Mouse (Mus musculus): ENCODE measurements at regions not wholly inside any gene's neighbourhood (a gene's known extent, or its start where the extent isn't known, plus 50 kb on each side); places are given as distances from the start of the nearest gene placed in this dataset.

DNA sequence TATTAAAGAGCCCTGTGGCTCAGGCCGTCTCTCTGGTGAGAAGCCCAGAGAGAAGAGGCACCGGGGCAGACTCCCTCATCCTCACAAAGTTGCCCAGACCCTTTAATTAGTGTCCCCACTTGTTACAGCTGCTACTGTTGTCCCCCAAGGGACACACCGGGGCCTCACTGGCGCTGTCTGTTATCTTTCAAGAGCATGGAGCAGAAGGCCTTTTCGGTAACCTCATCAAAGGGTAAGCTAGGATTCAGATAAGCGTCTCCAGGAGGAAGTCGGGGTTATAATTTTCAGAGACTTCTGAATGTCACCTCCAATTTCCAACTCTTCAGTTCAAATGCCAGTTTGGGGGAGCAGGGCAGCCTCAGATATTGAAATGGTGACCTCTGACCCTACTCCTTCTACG is 135.3 kb downstream of the Gm4791 start:
- DNase-seq = no peak

DNA sequence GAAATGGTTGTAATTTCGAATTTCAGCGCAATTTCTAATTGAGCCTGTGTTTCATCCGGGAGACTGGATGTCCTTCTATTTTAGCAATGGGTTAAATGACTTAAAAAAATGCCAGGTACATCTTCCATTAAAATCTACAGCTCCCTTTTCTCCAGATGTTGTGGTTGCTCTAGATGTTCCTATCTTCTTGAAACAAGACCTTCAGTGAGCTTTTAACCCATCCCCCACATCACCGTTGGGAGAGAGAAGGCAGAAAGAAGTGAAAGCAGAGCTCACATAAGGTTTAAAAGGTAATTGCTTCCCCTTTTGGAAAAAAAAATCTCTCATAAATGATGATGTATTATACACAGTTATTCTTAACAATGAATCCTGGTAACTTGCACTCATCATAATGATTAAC is 135.9 kb downstream of the Gm4791 start:
- DNase-seq = no peak

DNA sequence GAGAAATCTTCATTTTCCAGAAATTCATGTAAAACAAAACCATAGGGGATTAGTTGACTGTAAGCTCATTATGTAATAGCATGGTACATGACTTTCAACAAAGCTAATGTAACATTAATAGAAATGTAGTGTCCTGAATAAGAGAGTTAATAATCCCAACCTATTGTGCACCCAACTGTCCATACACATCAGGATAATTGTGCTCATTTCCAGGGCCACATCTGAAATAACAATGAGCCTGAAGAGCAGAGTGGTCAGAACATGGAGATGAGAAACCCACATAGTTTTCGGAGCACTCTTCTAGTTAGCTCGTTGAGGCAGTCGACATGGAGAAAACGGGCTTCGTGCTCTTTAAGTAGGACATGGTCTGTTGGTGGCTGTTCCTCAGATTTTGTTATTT is 138.1 kb downstream of the Gm4791 start:
- no peak for DNase-seq

DNA sequence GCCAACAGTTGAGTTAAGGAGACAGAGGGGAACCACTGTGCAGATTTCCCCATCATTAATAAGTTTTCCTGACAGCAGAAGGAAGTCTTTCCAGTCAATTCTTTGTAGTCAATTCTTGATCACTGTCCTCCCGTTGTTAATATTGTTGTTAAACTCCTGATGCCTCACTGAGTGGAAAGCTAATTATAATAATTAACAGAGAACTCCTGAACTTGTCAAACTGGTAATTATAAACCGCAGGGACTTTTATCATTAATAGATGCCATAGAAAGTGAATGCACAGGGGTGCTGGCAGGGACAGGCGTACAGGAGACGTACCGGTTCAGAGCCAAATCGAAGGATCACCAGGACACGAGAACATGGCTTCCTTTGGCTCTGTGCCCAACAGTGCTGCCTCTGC is 154.9 kb downstream of the Gm4791 start:
- DNase-seq = no peak

DNA sequence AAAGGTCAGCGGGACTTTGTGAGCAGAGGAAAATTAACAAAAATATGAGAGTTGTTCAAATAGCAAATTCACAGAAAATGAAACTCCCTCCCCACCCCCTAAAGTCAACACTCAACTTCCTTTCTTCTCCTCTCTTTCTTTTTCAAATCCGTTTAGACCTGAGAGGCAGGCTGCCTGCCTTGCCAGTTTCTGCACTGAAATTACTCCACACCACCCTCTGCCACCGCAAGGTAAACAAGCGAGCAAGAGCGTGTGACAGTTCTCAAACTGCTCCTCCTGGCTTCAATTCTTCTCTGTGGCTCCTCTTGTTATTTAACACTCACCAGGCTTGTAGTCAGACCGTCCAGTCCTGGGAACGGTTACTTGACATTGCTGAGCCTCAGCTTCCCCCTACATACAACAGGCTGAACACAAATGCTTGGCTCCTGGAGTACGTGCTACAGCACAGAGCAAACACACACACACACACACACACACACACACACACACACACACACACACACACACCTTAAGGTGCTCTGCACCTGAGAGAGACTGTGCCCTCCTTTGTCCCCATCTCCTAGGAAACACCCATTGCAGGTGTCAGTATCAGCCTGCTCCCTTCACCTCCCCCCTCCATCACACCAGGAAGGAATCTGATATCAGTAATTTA is 167.1 kb downstream of the Gm4791 start:
- no peak for DNase-seq

DNA sequence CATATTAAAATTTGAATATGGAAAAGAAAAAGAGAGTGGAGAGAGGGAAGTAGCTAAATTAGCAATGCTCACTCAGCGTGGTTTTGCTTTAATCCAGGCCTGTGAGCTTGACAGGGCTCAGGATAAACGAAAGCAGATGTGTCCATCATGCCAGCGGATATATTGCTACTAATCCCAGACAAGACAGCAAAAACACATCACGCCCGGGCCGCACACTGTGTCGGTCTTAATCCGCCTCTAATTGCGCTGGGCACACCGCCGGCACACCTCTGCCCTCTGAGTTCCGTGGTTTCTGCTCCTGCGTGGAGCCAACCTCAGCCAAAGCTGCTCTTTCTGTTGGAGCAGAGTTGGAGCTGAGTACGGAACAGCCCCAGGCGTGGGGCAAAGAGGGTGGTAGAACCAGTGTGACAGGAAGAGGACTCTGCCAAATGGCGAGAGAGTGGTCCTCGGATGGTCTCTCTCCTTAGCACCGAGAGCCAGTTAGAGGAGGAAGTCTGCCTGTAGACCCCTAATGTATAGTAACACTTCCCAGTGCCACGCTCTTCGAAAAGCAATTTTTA is 169.2 kb downstream of the Gm4791 start:
- DNase-seq = no peak

DNA sequence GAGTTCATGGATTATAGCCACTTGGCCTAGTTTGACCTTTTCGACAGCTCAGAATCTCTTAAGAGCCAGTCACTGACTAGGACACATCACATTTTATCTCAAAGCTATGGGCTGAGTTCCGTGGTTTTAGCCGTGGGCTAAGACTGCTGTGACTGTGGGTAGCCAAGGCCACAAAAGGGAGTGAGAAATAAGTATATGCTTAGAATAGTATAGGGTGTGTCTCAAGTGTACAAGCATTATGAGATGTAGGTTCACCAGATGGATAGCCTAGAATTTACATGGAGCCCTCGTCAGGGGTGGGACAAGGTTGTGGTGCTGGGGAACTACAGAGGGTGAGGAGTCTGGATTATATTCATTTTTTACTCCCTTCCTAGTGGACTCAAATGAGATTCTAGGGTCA is 177.5 kb downstream of the Gm4791 start:
- DNase-seq = no peak

DNA sequence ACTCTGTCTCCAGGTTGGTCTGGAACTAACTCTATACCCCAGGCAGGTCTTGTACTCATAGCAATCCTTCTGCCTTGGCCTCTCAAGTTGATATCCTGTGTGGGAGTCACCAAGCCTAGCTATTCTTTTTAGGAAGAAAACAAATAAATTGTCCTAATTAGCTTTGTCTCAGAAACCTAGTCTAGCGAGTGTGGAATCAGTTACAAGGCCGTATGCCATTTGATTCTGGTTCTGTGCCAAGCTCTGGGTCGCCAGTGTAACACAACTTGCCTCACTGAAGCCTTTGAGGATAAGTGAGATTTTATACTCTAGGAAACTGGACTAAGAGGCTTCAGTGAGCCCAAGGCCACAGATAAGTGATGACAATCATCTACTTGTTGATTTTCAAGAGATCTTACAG is 219.6 kb downstream of the Gm4791 start:
- DNase-seq = no peak

DNA sequence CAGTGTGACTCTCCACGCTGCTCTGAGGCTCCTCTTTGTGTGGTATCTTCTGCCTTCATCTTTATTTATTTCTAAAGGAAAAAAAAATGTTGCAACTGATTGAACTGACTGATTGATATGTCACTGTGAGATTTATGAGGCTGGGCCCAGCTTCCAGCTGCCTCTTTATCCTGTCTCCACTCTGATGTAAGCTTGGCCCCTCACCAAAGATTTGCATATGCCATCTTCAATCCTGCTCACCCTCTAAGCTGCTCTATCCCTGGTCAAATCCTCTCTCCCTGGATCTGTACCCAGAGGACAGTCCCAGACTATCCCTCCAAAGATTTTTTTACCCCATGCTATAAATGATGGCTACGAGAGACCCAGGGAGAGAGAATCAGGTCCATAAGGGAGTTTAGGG is 225.0 kb downstream of the Gm4791 start:
- no peak for DNase-seq

DNA sequence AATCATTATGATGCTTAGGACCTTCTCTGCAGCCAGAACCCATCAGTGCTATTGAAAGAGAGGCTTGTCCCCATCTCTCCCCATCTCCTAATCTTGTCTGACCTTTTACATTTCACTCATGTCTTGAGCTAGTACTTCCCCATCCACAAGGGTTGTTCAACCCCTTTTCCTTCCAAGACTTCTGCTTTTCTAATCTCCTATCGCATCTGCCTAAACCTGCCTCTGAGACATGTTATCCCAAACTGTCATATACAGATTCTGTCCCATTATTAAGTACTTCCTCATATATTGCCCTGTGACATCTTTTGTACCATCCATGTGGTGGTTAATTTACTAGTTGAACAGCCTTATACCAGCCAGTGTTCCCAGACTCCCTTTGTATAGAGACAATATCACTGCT is 225.7 kb downstream of the Gm4791 start:
- DNase-seq = no peak

DNA sequence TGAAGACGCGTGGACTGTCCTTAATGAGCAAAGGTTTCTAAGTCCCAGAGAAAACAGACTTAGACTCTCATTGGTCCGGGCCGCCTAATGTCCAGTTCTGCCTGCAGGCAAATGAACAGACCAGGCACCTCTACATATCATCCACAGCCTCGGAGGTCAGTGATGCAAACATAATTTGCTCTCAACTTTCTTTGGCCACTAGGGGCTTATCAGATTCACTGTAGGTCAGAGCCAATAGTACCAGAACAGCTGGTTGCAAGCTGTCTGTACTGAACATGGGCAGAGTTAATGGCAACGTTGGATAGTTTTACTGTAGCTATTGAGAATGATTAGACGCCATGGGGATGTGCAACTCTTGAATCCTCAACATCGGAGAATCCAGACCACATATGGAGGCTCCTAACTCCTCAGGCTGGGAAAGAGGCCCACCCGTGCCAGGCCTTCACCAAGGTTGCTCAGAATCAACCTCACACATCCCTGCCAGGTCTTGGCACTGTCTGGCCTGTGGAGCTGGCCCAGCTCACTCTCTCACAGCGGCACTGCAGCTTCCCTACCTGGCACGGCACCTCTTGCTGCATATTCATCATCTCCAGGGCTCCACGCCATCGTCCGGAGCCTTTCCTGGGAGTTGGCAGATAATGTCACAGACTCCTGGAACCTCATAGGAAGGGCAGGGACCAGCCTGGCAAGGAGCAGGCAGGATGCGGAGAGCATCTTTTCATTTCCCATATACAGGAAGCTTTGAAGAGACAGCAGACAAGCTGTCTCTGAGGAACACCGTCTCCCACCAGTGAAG is 228.1 kb downstream of the Gm4791 start:
- DNase-seq = peak; percentile 11 to 25

DNA sequence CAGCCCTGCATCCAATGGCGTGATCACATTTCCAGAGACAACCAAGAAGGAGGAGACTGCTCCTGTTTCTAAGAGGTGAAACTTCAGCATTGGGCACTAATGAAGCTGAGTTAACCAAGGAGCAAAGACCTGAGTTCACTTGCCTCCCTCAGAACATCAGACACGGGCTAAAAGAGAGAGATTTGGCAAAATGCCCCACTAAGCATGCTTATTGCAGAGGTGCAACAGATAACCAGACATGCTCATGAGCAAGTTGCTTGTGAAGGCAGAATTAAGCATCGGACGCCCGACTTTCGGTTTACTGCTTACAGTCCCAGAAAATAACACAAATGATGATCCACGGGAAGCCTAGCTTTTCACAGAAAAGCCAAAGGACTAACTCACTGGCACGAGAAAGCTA is 228.8 kb downstream of the Gm4791 start:
- no peak for DNase-seq

DNA sequence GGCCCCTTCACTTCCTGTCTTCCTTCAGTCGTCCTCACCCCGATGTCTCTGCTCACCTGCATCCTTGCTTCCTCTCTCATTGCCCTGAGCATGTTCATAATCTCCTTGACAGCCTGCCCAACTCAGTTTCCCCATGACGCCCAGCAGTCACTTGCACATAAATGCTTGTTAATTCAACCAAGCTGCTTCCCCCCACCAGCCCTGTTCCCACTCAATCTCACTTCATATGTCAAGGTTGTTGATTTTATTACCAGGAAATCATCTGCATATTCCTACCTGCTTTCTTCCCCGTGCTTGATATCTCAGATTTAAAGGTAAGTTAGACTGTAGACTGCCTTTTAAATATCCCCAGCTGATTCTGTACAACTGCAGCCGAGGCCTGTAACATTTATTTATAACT is 230.2 kb downstream of the Gm4791 start:
- no peak for DNase-seq

DNA sequence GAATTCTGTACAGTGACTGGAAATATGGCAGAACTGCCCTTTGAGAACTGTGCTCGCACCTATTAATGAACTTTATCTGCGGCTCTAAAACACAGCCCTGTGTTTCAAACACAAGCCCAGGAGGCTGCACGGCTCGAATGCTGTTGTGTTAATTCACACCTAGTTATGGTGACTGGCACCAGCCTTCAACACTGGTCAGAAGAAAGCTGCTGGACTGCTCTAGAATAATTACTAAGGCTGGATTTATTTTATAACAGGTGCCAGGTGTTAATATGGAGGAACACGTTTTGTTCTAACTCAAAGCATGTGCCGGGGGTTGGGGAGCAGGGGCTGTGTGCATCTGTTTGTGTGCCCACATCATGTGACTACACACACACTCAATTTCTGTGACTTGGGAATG is 230.8 kb downstream of the Gm4791 start:
- no peak for DNase-seq

DNA sequence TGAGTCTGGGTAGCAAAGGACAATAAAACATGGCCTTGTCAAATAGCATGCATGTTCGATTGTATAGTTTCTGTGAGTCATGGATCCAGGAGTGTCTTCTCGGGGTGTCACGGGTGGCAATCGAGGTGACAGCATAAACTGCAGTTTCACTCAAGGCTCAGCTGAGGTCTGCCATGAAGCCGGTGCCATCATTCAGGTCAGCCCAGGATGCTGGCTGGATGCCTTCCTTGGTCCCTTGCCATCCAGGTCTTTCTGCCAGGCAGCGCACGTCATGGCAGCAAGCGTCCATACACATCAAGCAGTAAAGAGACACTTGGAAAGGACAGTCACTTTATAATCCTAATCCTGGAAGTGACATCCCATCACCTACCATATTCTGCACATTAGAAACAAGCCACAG is 242.4 kb downstream of the Gm4791 start:
- no peak for DNase-seq

DNA sequence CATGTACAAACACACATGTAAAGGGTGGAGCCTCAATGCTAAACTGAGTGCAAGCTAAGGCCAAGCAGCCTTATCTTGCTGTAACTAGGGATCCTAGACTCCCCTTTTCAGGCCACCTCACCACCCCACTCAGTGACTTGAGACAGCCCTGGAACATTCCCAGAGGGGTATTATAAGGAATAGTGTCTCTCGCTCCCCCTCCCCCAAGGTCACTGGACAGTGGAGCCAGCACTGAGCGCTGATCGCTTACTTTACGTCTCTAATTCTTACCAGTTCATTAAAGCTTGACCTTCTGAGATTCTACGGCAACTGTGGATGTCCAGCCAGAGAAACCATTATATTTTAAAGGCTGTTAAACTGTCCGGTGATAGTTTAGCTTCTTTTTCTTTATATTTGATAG is 243.5 kb downstream of the Gm4791 start:
- no peak for DNase-seq

DNA sequence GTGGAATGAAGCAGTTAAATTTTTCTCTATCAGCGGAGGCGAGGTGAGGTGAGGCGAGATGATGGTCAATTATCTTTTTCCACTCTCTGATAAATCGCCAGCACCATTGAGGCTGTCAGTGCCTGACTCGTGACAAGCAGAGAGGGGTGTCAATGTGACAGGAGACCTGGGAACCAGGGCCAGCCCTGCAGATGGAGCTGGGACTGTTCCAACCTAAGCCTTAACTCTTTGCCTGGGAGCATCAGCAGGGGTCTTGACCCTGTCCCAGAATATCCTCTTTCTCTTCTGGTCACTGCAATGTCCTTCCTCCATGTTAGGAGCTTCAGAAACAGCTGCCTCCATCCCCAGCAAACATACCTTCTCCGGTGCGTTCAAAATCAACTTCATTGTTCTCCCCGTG is 244.0 kb downstream of the Gm4791 start:
- no peak for DNase-seq

DNA sequence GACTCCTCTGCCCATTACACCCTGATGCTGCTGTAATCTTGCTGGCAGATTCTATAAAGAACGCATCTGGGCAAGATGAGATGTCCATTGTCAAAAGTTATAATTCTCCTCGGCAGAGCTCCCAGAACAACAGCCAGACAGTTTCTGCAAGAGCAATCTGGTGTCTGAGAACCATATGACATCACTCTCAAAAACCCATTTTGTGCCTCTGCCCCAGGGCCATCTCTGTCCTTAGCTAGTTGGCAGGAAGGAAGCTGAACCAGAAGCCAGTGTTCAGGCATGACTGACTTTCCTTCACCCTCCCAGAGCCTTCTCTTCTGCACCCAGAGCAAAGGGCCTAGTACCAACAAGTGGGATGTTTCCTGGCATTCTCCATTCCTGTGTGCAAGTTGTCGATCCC is 250.5 kb downstream of the Gm4791 start:
- no peak for DNase-seq

DNA sequence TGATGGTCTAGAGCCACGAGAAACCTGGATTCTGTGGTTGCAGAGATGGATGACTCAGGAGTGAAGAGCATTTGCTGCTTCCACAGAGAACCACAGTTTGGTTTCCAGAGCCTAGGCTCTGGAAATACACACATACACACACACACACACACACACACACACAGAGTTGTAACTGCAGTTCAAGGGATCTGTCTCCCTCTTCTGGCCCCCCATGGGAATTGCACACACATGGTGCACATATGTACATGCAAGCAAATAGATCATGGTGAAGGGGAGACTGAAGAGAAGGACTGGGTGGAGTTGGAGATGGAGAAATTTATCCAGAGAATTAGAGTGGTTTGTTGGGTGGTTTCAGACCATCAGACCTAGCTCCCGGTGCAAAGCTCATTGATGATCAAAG is 252.6 kb downstream of the Gm4791 start:
- no peak for DNase-seq

DNA sequence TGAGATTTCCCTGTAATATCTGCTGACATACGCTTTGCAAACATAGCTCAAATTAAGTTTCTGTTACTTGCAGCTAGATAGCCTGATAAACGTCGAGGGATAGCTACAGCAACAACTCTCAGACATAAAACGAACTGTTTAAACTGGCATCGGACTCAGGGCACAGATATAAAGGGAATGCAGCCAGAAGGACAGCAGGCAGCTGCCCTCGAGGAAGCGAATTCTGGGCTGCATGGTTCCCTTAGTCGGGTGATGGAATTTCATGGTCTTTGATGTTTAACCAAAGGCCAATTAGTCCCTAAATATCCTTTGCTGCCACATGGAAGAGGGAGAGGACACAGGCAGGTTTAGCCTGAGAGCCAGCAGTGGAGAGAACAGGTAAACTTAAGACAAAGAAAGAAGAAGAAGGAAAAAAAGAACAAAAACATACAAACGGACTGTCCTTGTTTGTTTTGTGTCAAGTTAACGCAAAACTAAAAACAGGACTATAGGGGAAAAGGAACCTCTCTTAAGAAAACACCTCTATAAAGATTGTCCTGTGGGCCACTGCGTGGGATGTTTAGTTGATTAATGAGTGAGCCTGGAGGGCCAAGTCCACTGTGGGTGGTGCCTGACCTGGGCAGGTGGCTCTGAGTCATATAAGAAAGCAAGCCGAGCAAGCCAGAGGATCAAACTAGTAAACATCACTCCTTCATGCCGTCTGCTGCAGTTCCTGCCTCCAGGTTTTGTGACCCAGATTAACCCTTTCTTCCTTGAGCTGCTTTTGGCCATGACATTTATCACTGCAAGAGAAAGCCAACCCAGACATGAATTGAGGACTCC is 255.5 kb downstream of the Gm4791 start:
- DNase-seq = no peak

DNA sequence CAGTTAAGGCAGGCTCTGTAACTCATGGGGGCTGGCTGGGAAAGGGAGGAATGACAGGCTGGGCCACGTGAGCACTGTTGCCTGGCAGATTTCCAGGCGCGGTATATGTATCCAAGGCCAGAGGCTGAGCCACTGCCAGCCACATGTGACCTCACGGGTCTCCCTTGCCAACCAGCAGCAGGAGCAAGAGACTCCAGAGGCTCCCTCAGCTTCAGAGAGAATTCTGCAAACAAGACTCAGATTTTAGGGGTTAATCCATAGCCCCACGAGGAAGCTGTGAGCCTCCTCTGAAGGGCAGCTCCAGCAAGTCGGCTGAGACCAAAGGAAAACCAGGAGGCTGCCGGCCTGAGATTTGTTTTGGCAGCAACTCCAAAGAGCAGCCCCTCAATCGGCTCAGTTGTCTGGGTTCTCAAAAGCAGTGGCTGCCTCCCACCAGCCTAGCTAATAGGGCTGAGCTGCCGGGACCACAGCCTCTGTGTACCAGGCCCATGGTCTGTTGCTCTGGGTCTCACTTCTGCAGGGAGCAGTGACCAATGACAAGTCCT is 264.0 kb upstream of the Cadm1 start:
- no peak for DNase-seq

DNA sequence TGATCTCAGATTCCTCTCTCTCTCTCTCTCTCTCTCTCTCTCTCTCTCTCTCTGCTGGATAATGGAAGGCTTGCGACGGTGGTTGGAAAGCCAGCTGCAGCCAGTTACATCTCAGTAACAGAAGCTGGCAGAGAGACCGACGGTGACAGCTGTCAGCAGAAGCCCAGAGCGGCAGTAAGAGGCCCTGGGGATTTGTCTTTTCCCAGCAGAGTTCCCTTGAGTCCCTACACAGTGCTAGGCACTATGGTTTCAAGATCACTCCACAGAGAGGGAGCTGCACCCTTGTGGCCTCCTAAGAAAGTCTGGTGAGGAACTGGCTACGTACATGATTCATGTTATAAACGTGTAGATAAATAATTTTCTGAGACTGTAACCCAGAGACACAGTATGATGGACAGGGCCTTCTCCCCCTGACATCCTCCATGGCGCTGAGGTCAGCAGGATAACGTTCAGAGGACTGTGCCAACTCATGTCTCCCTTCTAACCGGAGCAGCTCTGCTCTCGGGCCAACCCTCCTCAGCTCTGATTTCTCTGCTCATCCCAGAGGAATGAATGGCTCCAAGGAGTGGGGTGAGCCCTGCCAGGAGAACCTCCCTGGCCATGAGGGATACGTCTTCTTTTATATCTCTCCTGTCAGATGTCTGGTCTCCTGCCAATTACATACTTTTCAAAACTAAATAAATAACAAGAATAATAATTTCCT is 253.5 kb upstream of the Cadm1 start:
- no peak for DNase-seq
